Mouse (Mus musculus): ENCODE data around the gene S100a2.

- no peak for TF ChIP-seq CTCF (IDR thresholded peaks at IDR 0.05; ENCODE audit: low read depth)
- no peak for TF ChIP-seq EP300 (IDR thresholded peaks at IDR 0.05; ENCODE audit: low read depth)
Measured at GRCm38 (mm10) chr3:90627366-90627765, 37.3 kb downstream of the S100a2 start.
